Mouse (Mus musculus) forebrain, embryonic 13.5 days (tissue): Measurements from ENCODE around the gene Fsd1. TPM values are rescaled to one million over a fixed set of nuclear protein-coding genes. Genes with fewer than 3 reads are reported as not detected.

Experiments used
- ATAC-seq: fragments of 200-750 bp; cut with Nextera tagmentation; 2 replicates; pipeline ENCODE4 v1.8.0; 2017
- H3K27ac ChIP-seq: fragments of 300-500 bp; sonication (generic); 2 replicates; pipeline ENCODE4 v1.5.1; 2015; ENCODE audit warnings: inconsistent platforms, mild to moderate bottlenecking, moderate library complexity
- H3K27me3 ChIP-seq: fragments of 300-500 bp; sonication (generic); 2 replicates; pipeline ENCODE4 v1.6.1; 2015; ENCODE audit warnings: mild to moderate bottlenecking, inconsistent platforms
- H3K36me3 ChIP-seq: fragments of 300-500 bp; sonication (generic); 2 replicates; pipeline ENCODE4 v1.6.1; 2015; ENCODE audit warnings: mild to moderate bottlenecking, inconsistent platforms; ENCODE audit not compliant: poor library complexity, severe bottlenecking
- H3K4me1 ChIP-seq: fragments of 300-500 bp; sonication (generic); 2 replicates; pipeline ENCODE4 v1.6.1; 2015; ENCODE audit warnings: inconsistent platforms
- H3K4me2 ChIP-seq: fragments of 300-500 bp; sonication (generic); 2 replicates; pipeline ENCODE4 v1.6.1; 2015; ENCODE audit warnings: inconsistent platforms, mild to moderate bottlenecking, moderate library complexity
- H3K4me3 ChIP-seq: fragments of 300-500 bp; sonication (generic); 2 replicates; pipeline ENCODE4 v1.5.1; 2015; ENCODE audit warnings: mild to moderate bottlenecking, inconsistent platforms
- H3K9ac ChIP-seq: fragments of 300-500 bp; sonication (generic); 2 replicates; pipeline ENCODE4 v1.6.1; 2015; ENCODE audit warnings: mild to moderate bottlenecking, inconsistent platforms
- H3K9me3 ChIP-seq: fragments of 300-500 bp; sonication (generic); replicated peaks from 2 replicates; pipeline ENCODE4 v1.6.1; 2016; ENCODE audit warnings: inconsistent platforms
- WGBS: fragments of 180-500 bp; shearing (Covaris S2); methylation state at CpG from one replicate; pipeline ENCODE4 v1.1.7; 2015; 5-methylcytosine and 5-hydroxymethylcytosine counted together
- polyA plus RNA-seq: library from polyadenylated mRNA; unstranded; fragments of >200 nt; fragmentation: Nextera tagmentation; extraction: Ambion mirVana; gene quantifications from 2 replicates; pipeline ENCODE4 v1.2.1, GENCODE M21; 2015

The Fsd1 gene
- polyA plus RNA-seq, 1 experiment from 2014 or later, result 96.0 TPM

DNA sequence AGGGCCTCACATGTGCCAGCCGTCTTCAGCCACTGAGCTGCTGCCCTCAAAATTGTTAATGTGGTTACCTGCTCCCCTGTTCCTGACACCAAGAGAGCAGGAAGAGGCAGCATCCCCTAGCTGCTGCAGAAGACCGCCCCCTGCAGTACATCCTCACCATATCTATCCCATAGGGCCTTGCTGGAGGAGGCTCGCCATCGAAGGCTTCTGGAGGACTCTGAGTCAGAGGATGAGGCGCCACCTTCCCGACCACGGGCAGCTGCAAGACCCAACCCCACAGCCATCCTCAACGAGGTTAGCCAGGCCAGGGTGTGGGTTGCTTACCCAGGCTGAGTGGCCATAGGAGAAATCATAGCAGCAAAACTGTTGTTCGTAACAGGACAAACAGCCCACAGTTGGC lies 21.3 kb upstream of the Fsd1 start:
- H3K4me3 ChIP-seq, result no peak overlapping the region
- no peak overlapping the region for H3K9ac ChIP-seq
- WGBS, result 86% methylated on average over 9 of the region's 9 CpGs
- no peak overlapping the region for H3K4me2 ChIP-seq
- H3K4me1 ChIP-seq, result peaks cover 12% of the 10 kb centered on the region
- H3K27me3 ChIP-seq, result no peaks in the 10 kb centered on the region
- no peaks in the 10 kb centered on the region for H3K9me3 ChIP-seq
- no peak overlapping the region for H3K27ac ChIP-seq
- H3K36me3 ChIP-seq, result peaks cover 59% of the 10 kb centered on the region
- no peak for ATAC-seq

DNA sequence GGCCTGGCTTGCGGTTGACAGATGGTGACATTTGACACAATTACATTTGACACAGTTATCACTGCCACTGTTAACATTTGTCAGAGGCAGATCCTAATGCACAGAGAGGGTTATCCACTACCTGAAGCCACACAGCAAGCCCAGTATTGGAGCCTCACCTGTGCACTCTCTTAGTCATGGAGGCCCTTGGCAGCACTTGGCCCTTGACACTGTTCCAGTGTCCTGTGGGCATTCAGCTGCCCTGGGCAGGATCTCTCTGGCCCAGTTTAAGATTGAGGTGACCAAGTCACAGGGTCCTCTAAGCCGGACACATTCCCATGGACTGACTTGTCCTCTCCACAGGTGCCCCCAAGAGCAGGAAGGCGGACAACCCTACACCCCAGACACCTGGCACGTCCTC lies 19.1 kb upstream of the Fsd1 start:
- peaks cover 25% of the 10 kb centered on the region for H3K4me1 ChIP-seq
- WGBS, result 94% methylated on average over 4 of the region's 4 CpGs

GRCm38 (mm10) chr17:55968210-55968609 lies 18.1 kb upstream of the Fsd1 start:
- peaks cover 31% of the 10 kb centered on the region for H3K4me1 ChIP-seq
- H3K9ac ChIP-seq, result 0 out of 2 replicates have a peak overlapping the region, but pooled peaks have one; percentile 13
- WGBS, result 72% methylated on average over 7 of the region's 7 CpGs
- H3K36me3 ChIP-seq, result peaks cover 54% of the 10 kb centered on the region
- H3K9me3 ChIP-seq, result no peaks in the 10 kb centered on the region
- H3K4me2 ChIP-seq, result no peak overlapping the region
- H3K27ac ChIP-seq, result 0 out of 2 replicates have a peak overlapping the region, but pooled peaks have one; percentile 69
- no peaks in the 10 kb centered on the region for H3K27me3 ChIP-seq
- no peak overlapping the region for H3K4me3 ChIP-seq
- ATAC-seq, result no peak

More for the DNA sequence above, 19.1 kb upstream of the Fsd1 start:
- no peak overlapping the region for H3K4me3 ChIP-seq
- peaks cover 49% of the 10 kb centered on the region for H3K36me3 ChIP-seq
- H3K4me2 ChIP-seq, result no peak overlapping the region
- no peaks in the 10 kb centered on the region for H3K27me3 ChIP-seq
- no peak overlapping the region for H3K9ac ChIP-seq
- no peak for ATAC-seq
- H3K27ac ChIP-seq, result no peak overlapping the region
- H3K9me3 ChIP-seq, result no peaks in the 10 kb centered on the region

DNA sequence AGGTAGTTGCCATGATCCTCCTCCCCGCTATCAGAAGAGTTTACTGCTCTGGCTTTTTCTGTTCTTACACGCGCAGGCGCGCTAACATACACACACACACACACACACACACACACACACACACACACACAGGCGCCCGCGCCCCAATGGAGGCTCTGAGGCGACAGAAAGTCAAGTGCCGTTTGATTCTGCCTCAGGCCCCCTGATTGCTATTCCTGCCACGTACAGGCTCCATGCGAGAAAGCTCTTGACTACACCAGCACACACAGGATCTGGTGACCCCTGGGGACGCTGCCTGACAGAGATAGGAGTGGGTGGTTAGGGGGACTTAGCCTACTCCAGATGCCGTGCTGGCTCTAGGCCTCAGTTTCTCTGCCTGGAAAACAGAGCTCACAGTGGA lies 16.7 kb upstream of the Fsd1 start:
- H3K9me3 ChIP-seq, result no peaks in the 10 kb centered on the region
- H3K27me3 ChIP-seq, result no peaks in the 10 kb centered on the region
- peaks cover 31% of the 10 kb centered on the region for H3K4me1 ChIP-seq
- H3K36me3 ChIP-seq, result peaks cover 56% of the 10 kb centered on the region
- peak overlapping the region; percentile 69 for H3K27ac ChIP-seq
- H3K9ac ChIP-seq, result peak overlapping the region; percentile 72
- ATAC-seq, result peak; percentile 52
- H3K4me3 ChIP-seq, result peak overlapping the region; percentile 50
- peak overlapping the region; percentile 67 for H3K4me2 ChIP-seq
- 32% methylated on average over 14 of the region's 14 CpGs for WGBS

DNA sequence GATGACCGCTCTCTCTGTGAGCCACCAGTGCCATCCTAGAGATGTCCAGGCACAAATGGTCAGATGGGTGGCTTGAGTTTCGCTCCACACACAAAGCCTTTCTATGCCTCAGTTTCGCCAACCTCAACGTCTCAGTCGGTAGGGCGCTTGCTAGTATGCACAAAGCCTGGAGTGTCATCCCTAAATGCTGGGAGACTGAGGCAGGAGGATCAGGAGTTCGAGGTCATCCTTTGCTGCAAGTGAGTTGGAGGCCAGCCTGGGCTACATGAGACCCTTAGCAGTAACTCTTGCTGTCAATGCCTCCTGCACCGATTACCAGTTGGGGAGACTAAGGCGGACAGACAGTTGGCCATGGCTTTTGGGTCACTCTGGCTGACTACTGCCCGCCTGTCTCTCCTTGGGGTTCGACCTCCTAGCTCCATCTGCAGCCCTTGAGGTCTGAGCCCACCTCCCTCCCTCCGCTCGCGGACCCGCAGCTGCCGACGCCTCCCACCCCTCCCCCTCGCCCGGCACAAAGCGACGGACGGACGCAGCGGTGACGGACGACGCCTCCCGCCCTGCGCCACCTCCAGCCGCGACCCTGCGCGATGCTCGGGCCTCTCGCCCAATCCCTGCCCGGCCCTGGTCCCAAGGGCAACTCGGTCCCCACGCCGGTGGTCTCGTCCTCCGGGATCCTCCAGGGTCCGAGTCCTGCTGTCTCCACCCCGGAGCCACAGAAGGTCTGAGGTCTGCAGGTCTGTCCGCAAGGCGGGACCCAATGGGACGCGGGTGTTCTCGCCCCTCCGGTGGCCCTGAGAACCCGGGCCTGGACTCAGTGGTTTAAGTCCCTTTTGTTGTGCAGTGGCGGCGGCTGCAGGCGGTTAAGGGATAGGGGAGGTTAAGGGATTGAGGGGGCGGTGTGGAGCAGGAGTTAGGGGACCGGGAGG lies 16.1 kb upstream of the Fsd1 start, which contains the start of gene Shd:
Shd (plus strand) TSS at position 502 of the 926 bp plus-strand sequence.
- Histone ChIP-seq H3K36me3 (peaks cover 50% of the 10 kb centered on the region), H3K4me2 (peak within 1 kb of the TSS; percentile 67), H3K4me3 (peak within 1 kb of the TSS; percentile 50), H3K9ac (peak within 1 kb of the TSS; percentile 72), H3K27me3 (no peaks in the 10 kb centered on the region), H3K9me3 (no peaks in the 10 kb centered on the region), H3K27ac (peak within 1 kb of the TSS; percentile 69), H3K4me1 (peaks cover 31% of the 10 kb centered on the region)
- WGBS, result 7% methylated on average over 55 of the region's 55 CpGs
- ATAC-seq, result peak; percentile 63

DNA sequence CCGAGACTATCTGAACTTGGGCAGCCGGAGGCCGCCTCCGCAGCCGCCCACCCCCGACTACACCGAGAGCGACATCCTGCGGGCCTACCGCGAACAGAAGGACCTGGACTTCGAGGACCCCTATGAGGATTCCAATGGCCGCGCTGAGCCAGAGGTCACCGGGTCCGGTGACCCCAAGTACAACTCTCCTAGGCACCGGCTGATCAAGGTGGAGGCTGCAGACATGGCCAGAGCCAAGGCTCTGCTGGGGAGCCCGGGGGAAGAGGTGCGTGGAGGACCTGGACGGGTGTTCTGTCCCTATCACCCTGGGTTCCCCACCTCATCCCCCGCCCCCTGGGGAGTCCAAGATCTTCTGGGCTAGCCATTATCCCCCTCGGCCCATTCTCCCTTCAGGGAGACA lies 14.9 kb upstream of the Fsd1 start:
- ATAC-seq, result no peak
- peak overlapping the region; percentile 67 for H3K4me2 ChIP-seq
- H3K9ac ChIP-seq, result peak overlapping the region; percentile 72
- 22% methylated on average over 22 of the region's 22 CpGs for WGBS
- no peaks in the 10 kb centered on the region for H3K9me3 ChIP-seq
- H3K36me3 ChIP-seq, result peaks cover 40% of the 10 kb centered on the region
- H3K4me1 ChIP-seq, result peaks cover 33% of the 10 kb centered on the region
- no peaks in the 10 kb centered on the region for H3K27me3 ChIP-seq
- H3K27ac ChIP-seq, result no peak overlapping the region
- H3K4me3 ChIP-seq, result peak overlapping the region; percentile 50

DNA sequence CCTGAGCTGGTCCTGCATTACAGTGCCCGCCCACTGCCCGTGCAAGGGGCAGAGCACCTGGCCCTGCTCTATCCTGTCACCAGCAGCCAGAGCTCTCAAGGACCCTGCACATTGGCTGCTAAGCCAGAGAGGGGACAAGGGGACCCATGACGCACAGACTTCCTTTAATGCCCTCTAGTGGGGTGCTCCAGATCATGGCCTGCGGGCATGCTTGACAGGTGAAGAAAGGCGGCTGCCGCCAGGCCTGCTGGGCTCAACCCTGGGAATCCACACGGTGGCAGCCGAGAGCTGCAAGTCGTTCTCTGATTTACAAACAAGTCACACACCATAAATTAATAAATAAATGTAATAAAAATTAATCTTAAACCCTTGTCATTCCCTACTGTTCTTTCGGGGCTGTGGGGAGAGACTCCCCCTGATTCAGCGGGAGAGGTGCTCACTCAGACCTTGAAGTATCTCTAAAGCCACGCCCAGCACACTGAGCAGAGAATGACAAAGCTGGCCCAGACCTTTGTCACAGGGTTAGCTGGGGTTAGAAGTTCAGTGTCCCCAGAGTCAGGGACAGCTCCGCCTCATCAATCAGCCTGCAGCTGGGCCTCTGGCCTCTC lies 9.9 kb upstream of the Fsd1 start:
- Histone ChIP-seq H3K9ac (no peak overlapping the region), H3K4me2 (no peak overlapping the region), H3K27ac (no peak overlapping the region), H3K36me3 (peaks cover 20% of the 10 kb centered on the region), H3K4me3 (no peak overlapping the region), H3K27me3 (no peaks in the 10 kb centered on the region), H3K9me3 (no peaks in the 10 kb centered on the region), H3K4me1 (peaks cover 14% of the 10 kb centered on the region)
- peak; percentile 75 for ATAC-seq
- 18% methylated on average over 13 of the region's 13 CpGs for WGBS

DNA sequence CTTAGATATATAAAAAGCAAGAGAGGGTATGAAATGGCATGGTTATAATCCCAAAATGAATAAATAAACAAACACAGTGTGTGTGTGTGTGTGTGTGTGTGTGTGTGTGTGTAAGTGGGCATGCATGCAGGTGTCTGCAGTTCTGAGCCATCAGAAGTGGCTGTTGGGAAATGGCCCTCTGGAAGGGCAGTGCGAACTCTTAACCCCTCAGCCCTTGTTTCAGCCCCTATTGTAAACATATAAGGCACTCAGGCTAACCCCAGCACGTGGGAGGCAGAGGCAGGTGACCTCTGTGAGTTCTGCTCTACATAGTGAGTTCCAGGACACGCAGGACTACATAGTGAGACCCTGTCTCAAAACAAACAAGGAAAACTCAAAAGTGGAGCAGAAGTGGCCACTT lies 9.0 kb upstream of the Fsd1 start:
- no peak for ATAC-seq
- Histone ChIP-seq H3K9me3 (no peaks in the 10 kb centered on the region), H3K4me3 (no peak overlapping the region), H3K27ac (no peak overlapping the region), H3K36me3 (peaks cover 20% of the 10 kb centered on the region), H3K9ac (no peak overlapping the region), H3K4me2 (no peak overlapping the region), H3K4me1 (peaks cover 8% of the 10 kb centered on the region), H3K27me3 (no peaks in the 10 kb centered on the region)
- WGBS, result 62% methylated on average over 3 of the region's 3 CpGs

DNA sequence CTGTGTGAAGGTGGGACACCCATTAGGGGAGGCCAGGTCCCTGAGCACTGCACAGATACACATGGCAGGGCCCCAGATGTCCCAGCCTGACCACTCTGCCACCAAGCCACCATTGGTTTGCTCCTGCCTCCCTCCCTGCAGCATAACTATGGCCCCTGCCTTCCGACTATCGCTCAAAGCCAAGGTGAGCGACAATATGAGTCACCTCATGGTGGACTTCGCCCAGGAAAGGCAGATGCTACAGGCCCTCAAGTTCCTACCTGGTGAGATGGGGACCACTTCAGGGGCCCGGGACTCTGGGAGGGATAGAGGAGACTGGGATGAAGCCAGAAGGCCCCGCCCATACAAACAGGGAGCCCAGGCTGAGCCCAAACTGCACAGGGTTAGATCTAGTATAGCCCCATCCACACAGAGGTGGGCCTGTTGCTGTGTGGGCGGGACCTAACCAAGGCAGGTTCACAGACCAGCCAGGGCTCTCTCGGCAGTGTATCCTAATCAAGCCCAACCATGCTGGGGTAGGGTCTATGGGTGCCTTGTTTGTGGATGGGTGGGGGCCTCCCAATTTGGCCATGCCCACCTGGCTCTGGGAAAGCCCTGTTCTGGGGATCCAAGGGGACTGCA lies 4.1 kb downstream of the Fsd1 start:
- Histone ChIP-seq H3K4me3 (no peak overlapping the region), H3K4me1 (peaks cover 17% of the 10 kb centered on the region), H3K27me3 (no peaks in the 10 kb centered on the region), H3K4me2 (no peak overlapping the region), H3K9me3 (no peaks in the 10 kb centered on the region), H3K9ac (no peak overlapping the region), H3K36me3 (peaks cover 58% of the 10 kb centered on the region), H3K27ac (no peak overlapping the region)
- WGBS, result 88% methylated on average over 8 of the region's 8 CpGs
- ATAC-seq, result no peak

DNA sequence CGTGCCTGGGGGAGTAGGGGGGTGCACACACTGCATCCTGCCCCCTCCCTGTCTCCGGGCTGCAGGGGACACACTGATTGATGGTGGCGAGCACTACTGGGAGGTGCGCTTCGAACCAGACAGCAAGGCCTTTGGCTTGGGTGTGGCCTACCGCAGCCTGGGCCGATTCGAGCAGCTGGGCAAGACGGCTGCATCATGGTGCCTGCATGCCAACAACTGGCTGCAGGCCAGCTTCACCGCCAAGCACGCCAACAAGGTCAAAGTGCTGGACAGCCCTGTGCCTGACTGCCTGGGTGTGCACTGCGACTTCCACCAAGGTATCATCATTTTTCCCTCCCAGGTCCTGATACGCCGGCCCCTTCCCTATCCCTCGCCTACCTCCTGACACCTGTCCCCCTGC lies 9.7 kb downstream of the Fsd1 start:
- ATAC-seq, result no peak
- Histone ChIP-seq H3K36me3 (peaks cover 53% of the 10 kb centered on the region), H3K9me3 (no peaks in the 10 kb centered on the region), H3K27ac (no peak overlapping the region), H3K4me3 (no peak overlapping the region), H3K4me2 (no peak overlapping the region), H3K4me1 (peaks cover 10% of the 10 kb centered on the region), H3K9ac (no peak overlapping the region), H3K27me3 (peaks cover 14% of the 10 kb centered on the region)
- 91% methylated on average over 15 of the region's 15 CpGs for WGBS

DNA sequence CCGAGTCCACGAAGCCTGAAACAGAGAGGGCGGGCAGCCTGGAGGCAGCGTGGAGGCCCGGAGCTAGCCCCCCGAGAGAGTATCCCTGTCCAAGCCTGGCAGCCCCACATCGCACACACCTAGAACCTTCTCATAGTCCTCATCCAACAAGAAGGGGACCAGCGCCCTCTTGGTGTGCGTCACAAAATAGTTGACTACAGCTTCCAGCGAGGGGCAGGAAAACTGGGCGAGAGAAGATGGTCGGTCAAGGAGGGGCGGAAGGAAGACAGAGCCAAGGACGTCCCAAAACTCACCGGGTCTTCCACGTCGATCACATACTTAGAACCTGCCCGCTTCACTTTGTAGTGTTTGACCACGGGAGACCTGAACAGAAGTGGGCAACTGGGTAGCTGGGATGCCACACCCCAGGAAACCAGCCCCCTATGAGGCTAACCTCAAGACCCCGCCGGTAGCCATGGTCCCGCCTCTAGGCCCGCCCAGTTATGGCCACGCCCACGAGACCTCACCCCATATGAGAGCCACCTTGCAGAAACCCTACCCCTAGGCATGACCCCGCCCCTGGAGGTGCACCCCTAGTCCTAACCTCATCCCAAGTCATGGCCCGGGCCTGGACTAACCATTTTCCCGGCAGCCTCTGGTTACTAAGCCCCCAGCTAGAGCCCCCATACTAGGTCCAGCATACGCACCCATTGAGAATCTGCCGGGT lies 13.6 kb downstream of the Fsd1 start:
- no peak for ATAC-seq
- H3K27me3 ChIP-seq, result peaks cover 24% of the 10 kb centered on the region
- H3K9me3 ChIP-seq, result no peaks in the 10 kb centered on the region
- H3K27ac ChIP-seq, result no peak overlapping the region
- peak overlapping the region; percentile 17; the same call in 1 of the 2 replicates for H3K4me2 ChIP-seq
- WGBS, result 9% methylated on average over 30 of the region's 30 CpGs
- H3K4me1 ChIP-seq, result no peaks in the 10 kb centered on the region
- H3K9ac ChIP-seq, result no peak overlapping the region
- no peak overlapping the region for H3K4me3 ChIP-seq
- peaks cover 21% of the 10 kb centered on the region for H3K36me3 ChIP-seq
